Mouse (Mus musculus): ENCODE results near the gene Vamp9. TPM values are rescaled to one million over a fixed set of nuclear protein-coding genes. Genes with fewer than 3 reads are reported as not detected.

Vamp9 gene
- polyA plus RNA-seq (2014; fragmentation: Nextera tagmentation; extraction: Ambion mirVana): 0.64 and 0.72 TPM in 2 replicates

GRCm38 (mm10) chr5:99906181-99906956, at the start of gene Vamp9:
Vamp9 (plus strand) TSS chr5:99906254.
- ATAC-seq (replicated peaks; ENCODE audit: insufficient number of reproducible peaks, low FRiP score, low TSS enrichment): peak; percentile 98
- 6% methylated on average over 49 of the region's 49 CpGs for WGBS (ENCODE audit: insufficient replicate concordance)
- peak within 1 kb of the TSS; percentile 51 for H3K4me3 ChIP-seq (ENCODE audit: low read depth, low read length)
- no peaks in the 10 kb centered on the region for H3K9me3 ChIP-seq (replicated peaks; ENCODE audit: control insufficient read depth, low read length)
- H3K27ac ChIP-seq (ENCODE audit: low read depth, low read length): peak within 1 kb of the TSS; percentile 92
- H3K4me2 ChIP-seq: peak within 1 kb of the TSS; percentile 62
- H3K36me3 ChIP-seq (ENCODE audit: control insufficient read depth, insufficient read depth, low read length): no peaks in the 10 kb centered on the region
- H3K27me3 ChIP-seq (ENCODE audit: control insufficient read depth, insufficient read depth, low read length): no peaks in the 10 kb centered on the region
- no peaks in the 10 kb centered on the region for H3K4me1 ChIP-seq (ENCODE audit: control insufficient read depth, insufficient read depth, low read length)
- H3K9ac ChIP-seq (ENCODE audit: low read depth, low read length): peak within 1 kb of the TSS; percentile 80

GRCm38 (mm10) chr5:99857106-99857637, 48.9 kb upstream of the Vamp9 start:
- no peaks in the 10 kb centered on the region for H3K9me3 ChIP-seq (replicated peaks; ENCODE audit: control insufficient read depth, low read length)
- H3K27ac ChIP-seq (ENCODE audit: low read depth, low read length): no peak overlapping the region
- peaks cover 4% of the 10 kb centered on the region; the same call in 1 of the 2 replicates for H3K4me1 ChIP-seq (ENCODE audit: control insufficient read depth, insufficient read depth, low read length)
- ATAC-seq (replicated peaks; ENCODE audit: insufficient number of reproducible peaks, low FRiP score, low TSS enrichment): no peak
- H3K4me2 ChIP-seq: peak overlapping the region; percentile 42
- no peak overlapping the region for H3K4me3 ChIP-seq (ENCODE audit: low read depth, low read length)
- WGBS (ENCODE audit: insufficient replicate concordance): 31% methylated on average over 14 of the region's 14 CpGs
- H3K27me3 ChIP-seq (ENCODE audit: control insufficient read depth, insufficient read depth, low read length): no peaks in the 10 kb centered on the region
- H3K36me3 ChIP-seq (ENCODE audit: control insufficient read depth, insufficient read depth, low read length): no peaks in the 10 kb centered on the region
- H3K9ac ChIP-seq (ENCODE audit: low read depth, low read length): no peak overlapping the region

- no peaks in the 10 kb centered on the region for H3K36me3 ChIP-seq (ENCODE audit: control insufficient read depth, insufficient read depth, low read length)
- no peaks in the 10 kb centered on the region for H3K9me3 ChIP-seq (replicated peaks; ENCODE audit: control insufficient read depth, low read length)
- no peak for ATAC-seq (replicated peaks; ENCODE audit: insufficient number of reproducible peaks, low FRiP score, low TSS enrichment)
- H3K4me1 ChIP-seq (ENCODE audit: control insufficient read depth, insufficient read depth, low read length): peaks cover 4% of the 10 kb centered on the region; the same call in 1 of the 2 replicates
- H3K4me2 ChIP-seq: no peak overlapping the region
- H3K27ac ChIP-seq (ENCODE audit: low read depth, low read length): no peak overlapping the region
- H3K27me3 ChIP-seq (ENCODE audit: control insufficient read depth, insufficient read depth, low read length): no peaks in the 10 kb centered on the region
- no peak overlapping the region for H3K4me3 ChIP-seq (ENCODE audit: low read depth, low read length)
- 57% methylated on average over 13 of the region's 13 CpGs for WGBS (ENCODE audit: insufficient replicate concordance)
- no peak overlapping the region for H3K9ac ChIP-seq (ENCODE audit: low read depth, low read length)
Observed at GRCm38 (mm10) chr5:99859637-99860433, 46.2 kb upstream of the Vamp9 start.

- no peak overlapping the region for H3K27ac ChIP-seq (ENCODE audit: low read depth, low read length)
- WGBS (ENCODE audit: insufficient replicate concordance): 75% methylated on average over 6 of the region's 6 CpGs
- H3K4me2 ChIP-seq: no peak overlapping the region
- no peaks in the 10 kb centered on the region for H3K27me3 ChIP-seq (ENCODE audit: control insufficient read depth, insufficient read depth, low read length)
- no peaks in the 10 kb centered on the region for H3K36me3 ChIP-seq (ENCODE audit: control insufficient read depth, insufficient read depth, low read length)
- no peak for ATAC-seq (replicated peaks; ENCODE audit: insufficient number of reproducible peaks, low FRiP score, low TSS enrichment)
- no peak overlapping the region for H3K4me3 ChIP-seq (ENCODE audit: low read depth, low read length)
- H3K9ac ChIP-seq (ENCODE audit: low read depth, low read length): no peak overlapping the region
- peaks cover 4% of the 10 kb centered on the region; the same call in 1 of the 2 replicates for H3K4me1 ChIP-seq (ENCODE audit: control insufficient read depth, insufficient read depth, low read length)
- no peaks in the 10 kb centered on the region for H3K9me3 ChIP-seq (replicated peaks; ENCODE audit: control insufficient read depth, low read length)
Observed at GRCm38 (mm10) chr5:99861816-99862215, 44.2 kb upstream of the Vamp9 start.

- Histone ChIP-seq H3K36me3 (ENCODE audit: control insufficient read depth, insufficient read depth, low read length) (no peaks in the 10 kb centered on the region), H3K27me3 (ENCODE audit: control insufficient read depth, insufficient read depth, low read length) (no peaks in the 10 kb centered on the region), H3K27ac (ENCODE audit: low read depth, low read length) (no peak overlapping the region), H3K9ac (ENCODE audit: low read depth, low read length) (no peak overlapping the region), H3K4me3 (ENCODE audit: low read depth, low read length) (no peak overlapping the region), H3K4me2 (no peak overlapping the region), H3K9me3 (replicated peaks; ENCODE audit: control insufficient read depth, low read length) (no peaks in the 10 kb centered on the region), H3K4me1 (ENCODE audit: control insufficient read depth, insufficient read depth, low read length) (no peaks in the 10 kb centered on the region)
- no peak for ATAC-seq (replicated peaks; ENCODE audit: insufficient number of reproducible peaks, low FRiP score, low TSS enrichment)
- 76% methylated on average over 13 of the region's 13 CpGs for WGBS (ENCODE audit: insufficient replicate concordance)
Observed at GRCm38 (mm10) chr5:99863656-99864380, 42.2 kb upstream of the Vamp9 start.

GRCm38 (mm10) chr5:99865779-99866178, 40.3 kb upstream of the Vamp9 start:
- Histone ChIP-seq H3K4me3 (ENCODE audit: low read depth, low read length) (no peak overlapping the region), H3K36me3 (ENCODE audit: control insufficient read depth, insufficient read depth, low read length) (no peaks in the 10 kb centered on the region), H3K9ac (ENCODE audit: low read depth, low read length) (no peak overlapping the region), H3K4me1 (ENCODE audit: control insufficient read depth, insufficient read depth, low read length) (no peaks in the 10 kb centered on the region), H3K27me3 (ENCODE audit: control insufficient read depth, insufficient read depth, low read length) (no peaks in the 10 kb centered on the region), H3K4me2 (no peak overlapping the region), H3K27ac (ENCODE audit: low read depth, low read length) (no peak overlapping the region), H3K9me3 (replicated peaks; ENCODE audit: control insufficient read depth, low read length) (no peaks in the 10 kb centered on the region)
- ATAC-seq (replicated peaks; ENCODE audit: insufficient number of reproducible peaks, low FRiP score, low TSS enrichment): no peak
- WGBS (ENCODE audit: insufficient replicate concordance): 76% methylated on average over 1 of the region's 1 CpGs

- 80% methylated on average over 17 of the region's 17 CpGs for WGBS (ENCODE audit: insufficient replicate concordance)
- no peaks in the 10 kb centered on the region for H3K27me3 ChIP-seq (ENCODE audit: control insufficient read depth, insufficient read depth, low read length)
- no peak overlapping the region for H3K9ac ChIP-seq (ENCODE audit: low read depth, low read length)
- no peaks in the 10 kb centered on the region for H3K9me3 ChIP-seq (replicated peaks; ENCODE audit: control insufficient read depth, low read length)
- ATAC-seq (replicated peaks; ENCODE audit: insufficient number of reproducible peaks, low FRiP score, low TSS enrichment): no peak
- H3K4me3 ChIP-seq (ENCODE audit: low read depth, low read length): no peak overlapping the region
- H3K27ac ChIP-seq (ENCODE audit: low read depth, low read length): no peak overlapping the region
- H3K4me1 ChIP-seq (ENCODE audit: control insufficient read depth, insufficient read depth, low read length): no peaks in the 10 kb centered on the region
- no peaks in the 10 kb centered on the region for H3K36me3 ChIP-seq (ENCODE audit: control insufficient read depth, insufficient read depth, low read length)
- no peak overlapping the region for H3K4me2 ChIP-seq
Observed at GRCm38 (mm10) chr5:99868286-99868685, 37.8 kb upstream of the Vamp9 start.

GRCm38 (mm10) chr5:99868923-99869322, 37.1 kb upstream of the Vamp9 start:
- no peaks in the 10 kb centered on the region for H3K4me1 ChIP-seq (ENCODE audit: control insufficient read depth, insufficient read depth, low read length)
- no peak overlapping the region for H3K9ac ChIP-seq (ENCODE audit: low read depth, low read length)
- no peaks in the 10 kb centered on the region for H3K27me3 ChIP-seq (ENCODE audit: control insufficient read depth, insufficient read depth, low read length)
- no peak overlapping the region for H3K27ac ChIP-seq (ENCODE audit: low read depth, low read length)
- no peak overlapping the region for H3K4me2 ChIP-seq
- H3K4me3 ChIP-seq (ENCODE audit: low read depth, low read length): no peak overlapping the region
- no peaks in the 10 kb centered on the region for H3K9me3 ChIP-seq (replicated peaks; ENCODE audit: control insufficient read depth, low read length)
- ATAC-seq (replicated peaks; ENCODE audit: insufficient number of reproducible peaks, low FRiP score, low TSS enrichment): no peak
- WGBS (ENCODE audit: insufficient replicate concordance): 77% methylated on average over 9 of the region's 9 CpGs
- no peaks in the 10 kb centered on the region for H3K36me3 ChIP-seq (ENCODE audit: control insufficient read depth, insufficient read depth, low read length)

Measured in heart, embryonic 11.5 days (tissue).